Mouse (Mus musculus): Measurements from ENCODE around the gene Vill. TPM values are rescaled to one million over a fixed set of nuclear protein-coding genes. Genes with fewer than 3 reads are reported as not detected.

The Vill gene
- polyA plus RNA-seq, 1 experiment from 2014 or later: 3.7 TPM

- WGBS: 85% methylated on average over 11 of the region's 11 CpGs
- Histone ChIP-seq H3K27me3 (ENCODE audit: control insufficient read depth, insufficient read depth, low read depth, low read length) (peaks cover 6% of the 10 kb centered on the region; the same call in 1 of the 2 replicates), H3K9me3 (replicated peaks; ENCODE audit: control insufficient read depth, low read length, poor library complexity, severe bottlenecking) (no peaks in the 10 kb centered on the region), H3K36me3 (ENCODE audit: control insufficient read depth, insufficient read depth, low read length) (no peaks in the 10 kb centered on the region), H3K27ac (ENCODE audit: low read length) (no peak overlapping the region), H3K9ac (ENCODE audit: low read depth, low read length) (no peak overlapping the region), H3K4me2 (ENCODE audit: low read length) (no peak overlapping the region), H3K4me3 (ENCODE audit: low read depth, low read length) (no peak overlapping the region), H3K4me1 (ENCODE audit: control insufficient read depth, insufficient read depth, low read length) (peaks cover 6% of the 10 kb centered on the region; the same call in 1 of the 2 replicates)
- ATAC-seq: no peak
These were observed 4.2 kb upstream of the Vill start for GRCm38 (mm10) chr9:119048182-119048903.

GRCm38 (mm10) chr9:119051158-119051557 is 1.4 kb upstream of the Vill start:
- Histone ChIP-seq H3K27me3 (ENCODE audit: control insufficient read depth, insufficient read depth, low read depth, low read length) (peaks cover 12% of the 10 kb centered on the region; the same call in 1 of the 2 replicates), H3K4me3 (ENCODE audit: low read depth, low read length) (no peak overlapping the region), H3K36me3 (ENCODE audit: control insufficient read depth, insufficient read depth, low read length) (no peaks in the 10 kb centered on the region), H3K4me1 (ENCODE audit: control insufficient read depth, insufficient read depth, low read length) (peaks cover 6% of the 10 kb centered on the region; the same call in 1 of the 2 replicates), H3K4me2 (ENCODE audit: low read length) (no peak overlapping the region), H3K9me3 (replicated peaks; ENCODE audit: control insufficient read depth, low read length, poor library complexity, severe bottlenecking) (no peaks in the 10 kb centered on the region), H3K27ac (ENCODE audit: low read length) (no peak overlapping the region), H3K9ac (ENCODE audit: low read depth, low read length) (no peak overlapping the region)
- ATAC-seq: no peak
- WGBS: 79% methylated on average over 2 of the region's 2 CpGs

GRCm38 (mm10) chr9:119053964-119054576 is 1.5 kb downstream of the Vill start:
- H3K4me3 ChIP-seq (ENCODE audit: low read depth, low read length): no peak overlapping the region
- no peaks in the 10 kb centered on the region for H3K36me3 ChIP-seq (ENCODE audit: control insufficient read depth, insufficient read depth, low read length)
- H3K9me3 ChIP-seq (replicated peaks; ENCODE audit: control insufficient read depth, low read length, poor library complexity, severe bottlenecking): no peaks in the 10 kb centered on the region
- WGBS: 83% methylated on average over 9 of the region's 9 CpGs
- H3K27ac ChIP-seq (ENCODE audit: low read length): no peak overlapping the region
- peaks cover 12% of the 10 kb centered on the region; the same call in 1 of the 2 replicates for H3K27me3 ChIP-seq (ENCODE audit: control insufficient read depth, insufficient read depth, low read depth, low read length)
- no peak overlapping the region for H3K9ac ChIP-seq (ENCODE audit: low read depth, low read length)
- peaks cover 6% of the 10 kb centered on the region; the same call in 1 of the 2 replicates for H3K4me1 ChIP-seq (ENCODE audit: control insufficient read depth, insufficient read depth, low read length)
- H3K4me2 ChIP-seq (ENCODE audit: low read length): no peak overlapping the region
- no peak for ATAC-seq

GRCm38 (mm10) chr9:119055336-119055735 is 2.8 kb downstream of the Vill start:
- Histone ChIP-seq H3K4me2 (ENCODE audit: low read length) (no peak overlapping the region), H3K27ac (ENCODE audit: low read length) (no peak overlapping the region), H3K9ac (ENCODE audit: low read depth, low read length) (no peak overlapping the region), H3K4me3 (ENCODE audit: low read depth, low read length) (no peak overlapping the region), H3K4me1 (ENCODE audit: control insufficient read depth, insufficient read depth, low read length) (peaks cover 6% of the 10 kb centered on the region; the same call in 1 of the 2 replicates), H3K27me3 (ENCODE audit: control insufficient read depth, insufficient read depth, low read depth, low read length) (peaks cover 12% of the 10 kb centered on the region; the same call in 1 of the 2 replicates), H3K36me3 (ENCODE audit: control insufficient read depth, insufficient read depth, low read length) (no peaks in the 10 kb centered on the region), H3K9me3 (replicated peaks; ENCODE audit: control insufficient read depth, low read length, poor library complexity, severe bottlenecking) (no peaks in the 10 kb centered on the region)
- no peak for ATAC-seq
- 87% methylated on average over 4 of the region's 4 CpGs for WGBS

GRCm38 (mm10) chr9:119058245-119058644 is 5.7 kb downstream of the Vill start:
- Histone ChIP-seq H3K9me3 (replicated peaks; ENCODE audit: control insufficient read depth, low read length, poor library complexity, severe bottlenecking) (no peaks in the 10 kb centered on the region), H3K27me3 (ENCODE audit: control insufficient read depth, insufficient read depth, low read depth, low read length) (peaks cover 7% of the 10 kb centered on the region), H3K4me1 (ENCODE audit: control insufficient read depth, insufficient read depth, low read length) (peaks cover under 1% of the 10 kb centered on the region; the same call in 1 of the 2 replicates), H3K4me3 (ENCODE audit: low read depth, low read length) (no peak overlapping the region), H3K27ac (ENCODE audit: low read length) (no peak overlapping the region), H3K36me3 (ENCODE audit: control insufficient read depth, insufficient read depth, low read length) (no peaks in the 10 kb centered on the region), H3K9ac (ENCODE audit: low read depth, low read length) (no peak overlapping the region), H3K4me2 (ENCODE audit: low read length) (no peak overlapping the region)
- no peak for ATAC-seq
- 85% methylated on average over 7 of the region's 7 CpGs for WGBS

GRCm38 (mm10) chr9:119060701-119061100 is 8.1 kb downstream of the Vill start:
- H3K36me3 ChIP-seq (ENCODE audit: control insufficient read depth, insufficient read depth, low read length): no peaks in the 10 kb centered on the region
- no peaks in the 10 kb centered on the region for H3K4me1 ChIP-seq (ENCODE audit: control insufficient read depth, insufficient read depth, low read length)
- WGBS: 93% methylated on average over 10 of the region's 10 CpGs
- no peak overlapping the region for H3K27ac ChIP-seq (ENCODE audit: low read length)
- no peaks in the 10 kb centered on the region; the same call in 1 of the 2 replicates for H3K27me3 ChIP-seq (ENCODE audit: control insufficient read depth, insufficient read depth, low read depth, low read length)
- H3K4me2 ChIP-seq (ENCODE audit: low read length): no peak overlapping the region
- no peaks in the 10 kb centered on the region for H3K9me3 ChIP-seq (replicated peaks; ENCODE audit: control insufficient read depth, low read length, poor library complexity, severe bottlenecking)
- H3K9ac ChIP-seq (ENCODE audit: low read depth, low read length): no peak overlapping the region
- no peak overlapping the region for H3K4me3 ChIP-seq (ENCODE audit: low read depth, low read length)
- ATAC-seq: no peak

- Histone ChIP-seq H3K36me3 (ENCODE audit: control insufficient read depth, insufficient read depth, low read length) (no peaks in the 10 kb centered on the region), H3K4me2 (ENCODE audit: low read length) (no peak overlapping the region), H3K9me3 (replicated peaks; ENCODE audit: control insufficient read depth, low read length, poor library complexity, severe bottlenecking) (no peaks in the 10 kb centered on the region), H3K4me1 (ENCODE audit: control insufficient read depth, insufficient read depth, low read length) (0 out of 2 replicates have a peak, but pooled peaks cover 2% of the 10 kb centered on the region), H3K27ac (ENCODE audit: low read length) (no peak overlapping the region), H3K27me3 (ENCODE audit: control insufficient read depth, insufficient read depth, low read depth, low read length) (no peaks in the 10 kb centered on the region; the same call in 1 of the 2 replicates), H3K4me3 (ENCODE audit: low read depth, low read length) (no peak overlapping the region), H3K9ac (ENCODE audit: low read depth, low read length) (no peak overlapping the region)
- no peak for ATAC-seq
- 27% methylated on average over 19 of the region's 19 CpGs for WGBS
These were observed 10.6 kb downstream of the Vill start for GRCm38 (mm10) chr9:119063036-119063644.

- no peak overlapping the region for H3K4me3 ChIP-seq (ENCODE audit: low read depth, low read length)
- WGBS: 71% methylated on average over 4 of the region's 4 CpGs
- H3K4me2 ChIP-seq (ENCODE audit: low read length): no peak overlapping the region
- H3K9ac ChIP-seq (ENCODE audit: low read depth, low read length): no peak overlapping the region
- H3K27me3 ChIP-seq (ENCODE audit: control insufficient read depth, insufficient read depth, low read depth, low read length): no peaks in the 10 kb centered on the region; the same call in 1 of the 2 replicates
- 0 out of 2 replicates have a peak, but pooled peaks cover 2% of the 10 kb centered on the region for H3K4me1 ChIP-seq (ENCODE audit: control insufficient read depth, insufficient read depth, low read length)
- H3K9me3 ChIP-seq (replicated peaks; ENCODE audit: control insufficient read depth, low read length, poor library complexity, severe bottlenecking): no peaks in the 10 kb centered on the region
- H3K27ac ChIP-seq (ENCODE audit: low read length): no peak overlapping the region
- no peaks in the 10 kb centered on the region for H3K36me3 ChIP-seq (ENCODE audit: control insufficient read depth, insufficient read depth, low read length)
- ATAC-seq: no peak
These were observed 11.7 kb downstream of the Vill start for GRCm38 (mm10) chr9:119064296-119064695.
